Mouse (Mus musculus): ENCODE measurements at regions not wholly inside any gene's neighbourhood (a gene's known extent, or its start where the extent isn't known, plus 50 kb on each side); places are given as distances from the start of the nearest gene placed in this dataset.
A peak's percentile ranks its signal among the peaks of the same experiment; 100 is the strongest.

GRCm38 (mm10) chr13:52702201-52702611 is 119.2 kb downstream of the Syk start:
- no peak overlapping the region for H3K4me3 ChIP-seq (ENCODE audit: insufficient read depth, low read length)
- H3K27ac ChIP-seq (ENCODE audit: insufficient read depth, low read length): no peak overlapping the region
- TF ChIP-seq POLR2A (IDR thresholded peaks at IDR 0.05; ENCODE audit: low read depth, low read length): no peak
- no peak for TF ChIP-seq CTCF (IDR thresholded peaks at IDR 0.05; ENCODE audit: borderline replicate concordance, insufficient read depth, low read length)
- H3K4me1 ChIP-seq (ENCODE audit: control insufficient read depth, insufficient read depth, low read length): 0 out of 2 replicates have a peak, but pooled peaks cover 5% of the 10 kb centered on the region

GRCm38 (mm10) chr13:52703401-52704164 is 120.6 kb downstream of the Syk start:
- Histone ChIP-seq H3K4me3 (ENCODE audit: insufficient read depth, low read length) (no peak overlapping the region), H3K27ac (ENCODE audit: insufficient read depth, low read length) (no peak overlapping the region), H3K4me1 (ENCODE audit: control insufficient read depth, insufficient read depth, low read length) (peaks cover 8% of the 10 kb centered on the region; the same call in 1 of the 2 replicates)
- TF ChIP-seq CTCF (IDR thresholded peaks at IDR 0.05; ENCODE audit: borderline replicate concordance, insufficient read depth, low read length) (no peak), POLR2A (IDR thresholded peaks at IDR 0.05; ENCODE audit: low read depth, low read length) (no peak)

- Histone ChIP-seq H3K4me1 (ENCODE audit: control insufficient read depth, insufficient read depth, low read length) (peaks cover 8% of the 10 kb centered on the region; the same call in 1 of the 2 replicates), H3K4me3 (ENCODE audit: insufficient read depth, low read length) (no peak overlapping the region), H3K27ac (ENCODE audit: insufficient read depth, low read length) (no peak overlapping the region)
- TF ChIP-seq POLR2A (IDR thresholded peaks at IDR 0.05; ENCODE audit: low read depth, low read length) (no peak), CTCF (IDR thresholded peaks at IDR 0.05; ENCODE audit: borderline replicate concordance, insufficient read depth, low read length) (no peak)
Measured at GRCm38 (mm10) chr13:52704673-52705072, 121.7 kb downstream of the Syk start.

GRCm38 (mm10) chr13:52709580-52709979 is 126.6 kb downstream of the Syk start:
- no peak overlapping the region for H3K27ac ChIP-seq (ENCODE audit: insufficient read depth, low read length)
- no peak overlapping the region for H3K4me3 ChIP-seq (ENCODE audit: insufficient read depth, low read length)
- peaks cover 4% of the 10 kb centered on the region; the same call in 1 of the 2 replicates for H3K4me1 ChIP-seq (ENCODE audit: control insufficient read depth, insufficient read depth, low read length)
- TF ChIP-seq CTCF (IDR thresholded peaks at IDR 0.05; ENCODE audit: borderline replicate concordance, insufficient read depth, low read length): no peak
- no peak for TF ChIP-seq POLR2A (IDR thresholded peaks at IDR 0.05; ENCODE audit: low read depth, low read length)

GRCm38 (mm10) chr13:52711713-52712369 is 128.9 kb downstream of the Syk start:
- Histone ChIP-seq H3K4me1 (ENCODE audit: control insufficient read depth, insufficient read depth, low read length) (peaks cover 4% of the 10 kb centered on the region; the same call in 1 of the 2 replicates), H3K27ac (ENCODE audit: insufficient read depth, low read length) (no peak overlapping the region), H3K4me3 (ENCODE audit: insufficient read depth, low read length) (no peak overlapping the region)
- TF ChIP-seq POLR2A (IDR thresholded peaks at IDR 0.05; ENCODE audit: low read depth, low read length): no peak
- peak; percentile 28; the same call in 1 of the 2 replicates for TF ChIP-seq CTCF (IDR thresholded peaks at IDR 0.05; ENCODE audit: borderline replicate concordance, insufficient read depth, low read length)

- Histone ChIP-seq H3K4me3 (ENCODE audit: insufficient read depth, low read length) (no peak overlapping the region), H3K27ac (ENCODE audit: insufficient read depth, low read length) (no peak overlapping the region), H3K4me1 (ENCODE audit: control insufficient read depth, insufficient read depth, low read length) (no peaks in the 10 kb centered on the region)
- TF ChIP-seq POLR2A (IDR thresholded peaks at IDR 0.05; ENCODE audit: low read depth, low read length): no peak
- no peak for TF ChIP-seq CTCF (IDR thresholded peaks at IDR 0.05; ENCODE audit: borderline replicate concordance, insufficient read depth, low read length)
Measured at GRCm38 (mm10) chr13:52721463-52721862, 138.5 kb downstream of the Syk start.

GRCm38 (mm10) chr13:52722718-52723117 is 139.7 kb downstream of the Syk start:
- no peak overlapping the region for H3K4me3 ChIP-seq (ENCODE audit: insufficient read depth, low read length)
- H3K4me1 ChIP-seq (ENCODE audit: control insufficient read depth, insufficient read depth, low read length): no peaks in the 10 kb centered on the region
- TF ChIP-seq POLR2A (IDR thresholded peaks at IDR 0.05; ENCODE audit: low read depth, low read length): no peak
- TF ChIP-seq CTCF (IDR thresholded peaks at IDR 0.05; ENCODE audit: borderline replicate concordance, insufficient read depth, low read length): no peak
- H3K27ac ChIP-seq (ENCODE audit: insufficient read depth, low read length): no peak overlapping the region

GRCm38 (mm10) chr13:52726043-52726442 is 143.1 kb downstream of the Syk start:
- Histone ChIP-seq H3K4me3 (ENCODE audit: insufficient read depth, low read length) (no peak overlapping the region), H3K27ac (ENCODE audit: insufficient read depth, low read length) (no peak overlapping the region), H3K4me1 (ENCODE audit: control insufficient read depth, insufficient read depth, low read length) (no peaks in the 10 kb centered on the region)
- no peak for TF ChIP-seq CTCF (IDR thresholded peaks at IDR 0.05; ENCODE audit: borderline replicate concordance, insufficient read depth, low read length)
- TF ChIP-seq POLR2A (IDR thresholded peaks at IDR 0.05; ENCODE audit: low read depth, low read length): no peak

GRCm38 (mm10) chr13:52726525-52726924 is 143.6 kb downstream of the Syk start:
- no peak overlapping the region for H3K4me3 ChIP-seq (ENCODE audit: insufficient read depth, low read length)
- H3K27ac ChIP-seq (ENCODE audit: insufficient read depth, low read length): no peak overlapping the region
- no peaks in the 10 kb centered on the region for H3K4me1 ChIP-seq (ENCODE audit: control insufficient read depth, insufficient read depth, low read length)
- no peak for TF ChIP-seq POLR2A (IDR thresholded peaks at IDR 0.05; ENCODE audit: low read depth, low read length)
- TF ChIP-seq CTCF (IDR thresholded peaks at IDR 0.05; ENCODE audit: borderline replicate concordance, insufficient read depth, low read length): no peak

- Histone ChIP-seq H3K27ac (ENCODE audit: insufficient read depth, low read length) (no peak overlapping the region), H3K4me1 (ENCODE audit: control insufficient read depth, insufficient read depth, low read length) (no peaks in the 10 kb centered on the region; the same call in 1 of the 2 replicates), H3K4me3 (ENCODE audit: insufficient read depth, low read length) (no peak overlapping the region)
- TF ChIP-seq CTCF (IDR thresholded peaks at IDR 0.05; ENCODE audit: borderline replicate concordance, insufficient read depth, low read length) (no peak), POLR2A (IDR thresholded peaks at IDR 0.05; ENCODE audit: low read depth, low read length) (no peak)
Measured at GRCm38 (mm10) chr13:52735453-52735933, 152.5 kb downstream of the Syk start.

Measured in embryonic fibroblast, embryonic 13.5 days (primary cell).